Comparison of ENCODE assay signal across 24 mouse cellular contexts in the genomic region with DNA sequence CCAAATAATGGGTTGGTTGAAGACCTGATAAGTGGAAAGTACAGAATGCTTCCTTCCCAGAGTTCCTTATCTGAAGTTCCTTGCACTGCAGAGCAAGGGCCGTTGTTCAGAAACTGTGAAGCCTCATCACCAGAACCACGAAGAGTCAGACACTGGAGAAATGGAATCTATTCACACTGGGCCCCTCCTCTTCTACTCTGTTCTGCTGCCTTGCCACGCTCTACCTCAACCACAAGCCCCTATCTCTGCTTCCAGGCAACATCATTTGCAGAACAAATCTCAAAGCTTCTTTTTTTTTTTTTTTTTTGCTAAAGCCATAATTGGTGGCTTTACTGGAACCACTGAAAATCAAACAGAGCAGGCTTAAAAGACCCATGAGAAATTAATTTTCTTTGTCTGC.
A peak's percentile ranks its signal among the peaks of the same experiment; 100 is the strongest.
DNase-seq lines count a peak whose midpoint lies in the region; ATAC-seq and TF ChIP-seq lines count a peak whose summit lies in the region.
"Had no signal": no experiment of that assay in that cellular context is flagged by ENCODE, and none has a peak within 500 bp of the region (broad histone marks: within the 10 kb centered on the region; RNA-seq: fewer than 3 reads in every experiment).

No protein-coding gene starts in this region.

- no peak overlapping the region for H3K4me3 ChIP-seq in CH12.LX (replicated peaks in 1 of 3; ENCODE audit: low read depth in 2 of 3, low read length in 2 of 3, poor library complexity in 1 of 3)
- H3K4me3 ChIP-seq in midbrain, embryonic 13.5 days (replicated peaks) = no peak overlapping the region
- H3K4me3 ChIP-seq in midbrain, embryonic 16.5 days (ENCODE audit: low read depth, low read length) = no peak overlapping the region
- H3K4me3 ChIP-seq in hindbrain, postnatal 0 days (ENCODE audit: low read length) = no peak overlapping the region
- H3K4me3 ChIP-seq: embryonic facial prominence, embryonic 12.5 days; embryonic facial prominence, embryonic 15.5 days; heart, adult 2 months; heart, embryonic 10.5 days; heart, embryonic 13.5 days; hindbrain, embryonic 12.5 days; hindbrain, embryonic 15.5 days had no signal

- H3K27me3 ChIP-seq in CH12.LX (replicated peaks) = no peaks in the 10 kb centered on the region
- H3K27me3 ChIP-seq in midbrain, embryonic 13.5 days = no peaks in the 10 kb centered on the region
- no peaks in the 10 kb centered on the region for H3K27me3 ChIP-seq in midbrain, embryonic 16.5 days (ENCODE audit: control insufficient read depth, insufficient read depth, low read depth, low read length)
- no peaks in the 10 kb centered on the region for H3K27me3 ChIP-seq in hindbrain, postnatal 0 days (ENCODE audit: insufficient read depth, low read length)
- H3K27me3 ChIP-seq: embryonic facial prominence, embryonic 12.5 days; embryonic facial prominence, embryonic 15.5 days; heart, embryonic 13.5 days; hindbrain, embryonic 12.5 days; hindbrain, embryonic 15.5 days had no signal

- in situ Hi-C loops in CH12.LX (cut with MboI; ENCODE audit: low pct_ligation_motif_present, low pct_unique_long_range_greater_than_20kb, low sequenced_read_pairs) = no loop called here

- no peak for TF ChIP-seq POLR2A in CH12.LX (IDR thresholded peaks at IDR 0.05; ENCODE audit: low read depth, low read length)

- DNase-seq in CH12.LX (ENCODE audit: extremely low read depth) = no peak
- DNase-seq in hindbrain, postnatal 0 days (ENCODE audit: low spot score) = no peak
- DNase-seq in ovary, postnatal 10 days (ENCODE audit: low spot score) = no peak
- no peak for DNase-seq in kidney, postnatal 36 days
- DNase-seq: adrenal gland, adult 8-10 months; adrenal gland, postnatal 25 days; B cell, adult 2 months; cerebellum, adult 18-20 months; cerebellum, adult 9-10 months; cerebellum, postnatal 14 days; gastrocnemius, postnatal 25 days; heart, adult 2 months; heart, postnatal 14 days had no signal

- no peak overlapping the region for H3K4me2 ChIP-seq in CH12.LX (ENCODE audit: insufficient read depth, low read depth, poor library complexity, severe bottlenecking)
- no peak overlapping the region for H3K4me2 ChIP-seq in midbrain, embryonic 13.5 days (replicated peaks)
- no peak overlapping the region for H3K4me2 ChIP-seq in midbrain, embryonic 16.5 days (ENCODE audit: low read length)
- no peak overlapping the region for H3K4me2 ChIP-seq in hindbrain, postnatal 0 days (ENCODE audit: low read depth, low read length)
- H3K4me2 ChIP-seq: embryonic facial prominence, embryonic 12.5 days; embryonic facial prominence, embryonic 15.5 days; heart, embryonic 13.5 days; hindbrain, embryonic 12.5 days; hindbrain, embryonic 15.5 days had no signal

- dilution Hi-C loops in CH12.LX (cut with MboI; ENCODE audit: extremely low pct_ligation_motif_present, extremely low pct_unique_long_range_greater_than_20kb, low sequenced_read_pairs) = no loop called here

- peaks cover 0 to 18% of the 10 kb centered on the region in 2 experiments; a peak in 2 of 4 replicates for H3K4me1 ChIP-seq in CH12.LX (ENCODE audit: control insufficient read depth in 1 of 2, insufficient read depth in 2 of 2)
- no peaks in the 10 kb centered on the region for H3K4me1 ChIP-seq in midbrain, embryonic 13.5 days (replicated peaks)
- no peaks in the 10 kb centered on the region for H3K4me1 ChIP-seq in midbrain, embryonic 16.5 days (ENCODE audit: control insufficient read depth, insufficient read depth, low read length)
- H3K4me1 ChIP-seq in hindbrain, postnatal 0 days (ENCODE audit: insufficient read depth, low read length) = 0 out of 2 replicates have a peak, but pooled peaks cover 4% of the 10 kb centered on the region
- H3K4me1 ChIP-seq: embryonic facial prominence, embryonic 12.5 days; embryonic facial prominence, embryonic 15.5 days; heart, embryonic 10.5 days; heart, embryonic 13.5 days; hindbrain, embryonic 12.5 days; hindbrain, embryonic 15.5 days had no signal

- TF ChIP-seq CTCF in CH12.LX (conservative IDR thresholded peaks at IDR 0.05 in 1 of 2, IDR thresholded peaks at IDR 0.05 in 1 of 2; ENCODE audit: low read depth in 2 of 2, low read length in 2 of 2) = no peak
- TF ChIP-seq CTCF in hindbrain, postnatal 0 days (IDR thresholded peaks at IDR 0.05; ENCODE audit: low read depth) = no peak

- 61% methylated on average over 3 of the region's 3 CpGs for WGBS in midbrain, embryonic 13.5 days
- 58% methylated on average over 3 of the region's 3 CpGs for WGBS in midbrain, embryonic 16.5 days
- WGBS in hindbrain, postnatal 0 days = 73% methylated on average over 3 of the region's 3 CpGs

- no peak for TF ChIP-seq EP300 in CH12.LX (IDR thresholded peaks at IDR 0.05; ENCODE audit: low read length)

- H3K36me3 ChIP-seq in CH12.LX (replicated peaks in 1 of 2; ENCODE audit: control insufficient read depth in 1 of 2, insufficient read depth in 1 of 2, low read length in 1 of 2) = no peaks in the 10 kb centered on the region
- H3K36me3 ChIP-seq in midbrain, embryonic 13.5 days = peaks cover 42% of the 10 kb centered on the region
- peaks cover 22% of the 10 kb centered on the region for H3K36me3 ChIP-seq in midbrain, embryonic 16.5 days (ENCODE audit: control insufficient read depth, insufficient read depth, low read length)
- peaks cover 14% of the 10 kb centered on the region; the same call in 1 of the 2 replicates for H3K36me3 ChIP-seq in hindbrain, postnatal 0 days (ENCODE audit: insufficient read depth, low read length)
- H3K36me3 ChIP-seq: embryonic facial prominence, embryonic 12.5 days; embryonic facial prominence, embryonic 15.5 days; heart, embryonic 10.5 days; heart, embryonic 13.5 days; hindbrain, embryonic 12.5 days had no signal

- peak; percentile 77 for ATAC-seq in common myeloid progenitor, adult 5-6 weeks (replicated peaks; ENCODE audit: low read depth, poor library complexity, severe bottlenecking)
- 0 out of 2 replicates have a peak, but pooled peaks have one; percentile 60 for ATAC-seq in midbrain, embryonic 13.5 days
- peak; percentile 33; the same call in 1 of the 2 replicates for ATAC-seq in midbrain, embryonic 16.5 days
- ATAC-seq in hindbrain, postnatal 0 days = no peak
- ATAC-seq: activated CD4-positive, CD25-positive, alpha-beta regulatory T cell, adult 4 months; forebrain, embryonic 14.5 days had no signal

- H3K79me2 ChIP-seq in CH12.LX (replicated peaks; ENCODE audit: control insufficient read depth, extremely low read depth, insufficient read depth, poor library complexity, severe bottlenecking) = no peaks in the 10 kb centered on the region

- H3K9me3 ChIP-seq in CH12.LX (replicated peaks; ENCODE audit: low read length) = no peaks in the 10 kb centered on the region
- no peaks in the 10 kb centered on the region for H3K9me3 ChIP-seq in midbrain, embryonic 13.5 days
- H3K9me3 ChIP-seq in midbrain, embryonic 16.5 days (replicated peaks; ENCODE audit: control insufficient read depth, low read length, poor library complexity, severe bottlenecking) = no peaks in the 10 kb centered on the region
- no peaks in the 10 kb centered on the region for H3K9me3 ChIP-seq in hindbrain, postnatal 0 days (ENCODE audit: low read length)
- H3K9me3 ChIP-seq: embryonic facial prominence, embryonic 12.5 days; embryonic facial prominence, embryonic 15.5 days; heart, embryonic 10.5 days; heart, embryonic 13.5 days; hindbrain, embryonic 12.5 days; hindbrain, embryonic 15.5 days had no signal

- H3K9ac ChIP-seq in CH12.LX (ENCODE audit: insufficient read depth, low read depth) = no peak overlapping the region
- no peak overlapping the region for H3K9ac ChIP-seq in midbrain, embryonic 13.5 days (replicated peaks)
- no peak overlapping the region for H3K9ac ChIP-seq in midbrain, embryonic 16.5 days (ENCODE audit: low read depth, low read length)
- H3K9ac ChIP-seq in hindbrain, postnatal 0 days (replicated peaks; ENCODE audit: low read length) = no peak overlapping the region
- H3K9ac ChIP-seq: embryonic facial prominence, embryonic 12.5 days; embryonic facial prominence, embryonic 15.5 days; heart, embryonic 13.5 days; hindbrain, embryonic 12.5 days; hindbrain, embryonic 15.5 days had no signal

- no peak overlapping the region for H3K27ac ChIP-seq in CH12.LX (ENCODE audit: insufficient read depth, low read depth)
- no peak overlapping the region for H3K27ac ChIP-seq in midbrain, embryonic 13.5 days
- H3K27ac ChIP-seq in midbrain, embryonic 16.5 days (ENCODE audit: low read length) = no peak overlapping the region
- H3K27ac ChIP-seq in hindbrain, postnatal 0 days = no peak overlapping the region
- H3K27ac ChIP-seq: embryonic facial prominence, embryonic 12.5 days; embryonic facial prominence, embryonic 15.5 days; heart, adult 2 months; heart, embryonic 10.5 days; heart, embryonic 13.5 days; hindbrain, embryonic 12.5 days; hindbrain, embryonic 15.5 days had no signal

- TF ChIP-seq RAD21 in CH12.LX (IDR thresholded peaks at IDR 0.05; ENCODE audit: low read depth, low read length) = no peak

TF ChIP-seq in CH12.LX, 34 proteins besides CTCF, POLR2A, EP300 and RAD21:
- no peak for TF ChIP-seq CHD1 (IDR thresholded peaks at IDR 0.05; ENCODE audit: low read depth, low read length)
- TF ChIP-seq MXI1 (IDR thresholded peaks at IDR 0.05; ENCODE audit: low read depth, low read length) = no peak
- 0 out of 2 replicates have a peak, but pooled peaks have one; percentile 28 for TF ChIP-seq ZNF384 (IDR thresholded peaks at IDR 0.05; ENCODE audit: low read depth, low read length)
- no peak for TF ChIP-seq BHLHE40 (IDR thresholded peaks at IDR 0.05; ENCODE audit: low read depth, low read length)
- TF ChIP-seq USF2 (conservative IDR thresholded peaks at IDR 0.05; ENCODE audit: low read depth, low read length) = no peak
- TF ChIP-seq CHD2 (IDR thresholded peaks at IDR 0.05; ENCODE audit: low read length) = no peak
- TF ChIP-seq SIN3A (IDR thresholded peaks at IDR 0.05; ENCODE audit: low read length) = no peak
